Mouse (Mus musculus): ENCODE data around the gene Gm14408. TPM values are rescaled to one million over a fixed set of nuclear protein-coding genes. Genes with fewer than 3 reads are reported as not detected.
"Not testable (repeated sequence)": the region's sequence is repeated elsewhere in the genome, so short reads cannot be mapped to it uniquely, and the experiment has no call there.

Gm14408 gene
- not detected for total RNA-seq (2021)

- intact Hi-C loops (cut with DNase I) = not testable (repeated sequence)
Observed at GRCm38 (mm10) chr2:176830840-176831239, at the start of gene Gm14408. Gene Gm14408, plus strand, starts transcription at chr2:176831140.

GRCm38 (mm10) chr2:176798312-176798711, 32.6 kb upstream of the Gm14408 start, which contains the start of gene Gm14295:
Gene Gm14295, plus strand, starts transcription at chr2:176798612.
- intact Hi-C loops (cut with DNase I) = not testable (repeated sequence)

More at GRCm38 (mm10) chr2:176830840-176831239, at the start of gene Gm14408:
- DNase-seq = not testable (repeated sequence)

DNA sequence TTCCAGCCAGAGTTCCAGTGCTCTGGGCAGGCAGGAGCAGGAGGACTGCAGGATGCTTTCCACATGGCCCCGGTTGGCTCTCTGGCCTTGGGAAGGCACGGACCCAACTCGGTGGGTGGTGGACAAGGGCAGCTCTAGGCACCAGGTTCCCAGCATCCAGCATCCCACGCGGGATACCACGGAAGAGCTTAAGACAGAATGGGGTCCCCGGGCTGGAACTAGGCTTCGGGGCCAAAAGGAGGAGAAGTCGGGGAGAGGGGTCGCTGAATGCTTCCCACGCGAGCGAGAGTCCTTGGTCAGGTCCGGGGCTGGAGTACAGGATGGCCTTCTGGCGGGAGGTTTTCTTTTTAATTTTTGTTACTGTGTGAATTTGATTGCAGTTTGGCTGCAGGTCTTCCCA, 32.2 kb upstream of the Gm14408 start:
- DNase-seq; intact Hi-C loops (cut with DNase I): not testable (repeated sequence)

More at GRCm38 (mm10) chr2:176798312-176798711, 32.6 kb upstream of the Gm14408 start, which contains the start of gene Gm14295:
- not testable (repeated sequence) for DNase-seq

Other genes with a start within 250 kb of the Gm14408 start
- gene Gm14308, start 194.8 kb upstream of the Gm14408 start, total RNA-seq (2021) = 1 to 10 TPM; 4.4 to 6.7 TPM
- gene Zfp973, start 160.6 kb upstream of the Gm14408 start, total RNA-seq (2021) = 10 to 100 TPM; 10.4 to 14.3 TPM
- 10 to 100 TPM; 22.5 to 22.9 TPM for gene Gm14305, start 122.8 kb upstream of the Gm14408 start, total RNA-seq (2021)
- 10 to 100 TPM in 1 of 2 experiments, 1 to 10 TPM in 1; 8.9 to 12.6 TPM for gene Gm14295, start 32.5 kb upstream of the Gm14408 start, total RNA-seq (2021)
- gene Gm14296, start 96.7 kb downstream of the Gm14408 start, total RNA-seq (2021) = 10 to 100 TPM; 12.6 to 12.7 TPM
- 10 to 100 TPM; 50.9 to 51.0 TPM for gene Gm14419, start 169.8 kb downstream of the Gm14408 start, total RNA-seq (2021)
- under 1 TPM; 0.32 to 0.38 TPM for gene Gm14401, start 243.2 kb downstream of the Gm14408 start, total RNA-seq (2021)

Data from left cerebral cortex, postnatal 4 days (tissue).